Mouse (Mus musculus) small intestine, adult 2 months (tissue): ENCODE measurements around the gene Cep57.

Source experiments
- CTCF ChIP-seq: fragments of 200-500 bp; IDR thresholded peaks from 2 replicates; pipeline ENCODE4 v1.5.1; 2012; ENCODE audit warnings: low read depth, mild to moderate bottlenecking, control low read depth, inconsistent platforms, low read length, moderate library complexity, mixed read lengths; ENCODE audit not compliant: insufficient replicate concordance, insufficient read length; ENCODE audit errors: extremely low read depth
- POLR2A ChIP-seq: fragments of 200-500 bp; IDR thresholded peaks from 2 replicates; pipeline ENCODE4 v1.6.1; 2012; ENCODE audit warnings: low read depth, mild to moderate bottlenecking, control low read depth, inconsistent platforms, low read length, moderate library complexity

GRCm38 (mm10) chr9:13826832-13827405 lies at the start of gene Cep57:
- TF ChIP-seq CTCF: no peak
- TF ChIP-seq POLR2A: peak; percentile 65
